Mouse (Mus musculus): ENCODE measurements around the gene Me1.

- TF ChIP-seq CTCF (IDR thresholded peaks at IDR 0.05; ENCODE audit: low read depth): no peak
- TF ChIP-seq EP300 (optimal IDR thresholded peaks at IDR 0.05): no peak
These were observed 34.1 kb upstream of the Me1 start for GRCm38 (mm10) chr9:86729811-86730210.

Measured in stomach, postnatal 0 days (tissue).